Mouse (Mus musculus) liver, embryonic 12.5 days (tissue): Measurements from ENCODE around the gene Helq. TPM values are rescaled to one million over a fixed set of nuclear protein-coding genes. Genes with fewer than 3 reads are reported as not detected.

Experiments used
- ATAC-seq: fragments of 200-750 bp; cut with Nextera tagmentation; 2 replicates; pipeline ENCODE4 v1.8.0; 2017; ENCODE audit warnings: moderate number of reproducible peaks, mild to moderate bottlenecking, moderate library complexity
- H3K27ac ChIP-seq: fragments of 300-500 bp; sonication (generic); 2 replicates; pipeline ENCODE4 v1.5.1; 2016; ENCODE audit warnings: mild to moderate bottlenecking
- H3K27me3 ChIP-seq: fragments of 300-500 bp; sonication (generic); replicated peaks from 2 replicates; pipeline ENCODE4 v1.6.1; 2016; ENCODE audit warnings: mild to moderate bottlenecking, moderate library complexity
- H3K36me3 ChIP-seq: fragments of 300-500 bp; sonication (generic); 2 replicates; pipeline ENCODE4 v1.6.1; 2016; ENCODE audit warnings: mild to moderate bottlenecking, moderate library complexity
- H3K4me1 ChIP-seq: fragments of 300-500 bp; sonication (generic); 2 replicates; pipeline ENCODE4 v1.6.1; 2016
- H3K4me2 ChIP-seq: fragments of 300-500 bp; sonication (generic); 2 replicates; pipeline ENCODE4 v1.6.1; 2016; ENCODE audit warnings: mild to moderate bottlenecking, moderate library complexity
- H3K4me3 ChIP-seq: fragments of 300-500 bp; sonication (generic); 2 replicates; pipeline ENCODE4 v1.5.1; 2016; ENCODE audit warnings: mild to moderate bottlenecking, moderate library complexity
- H3K9ac ChIP-seq: fragments of 300-500 bp; sonication (generic); 2 replicates; pipeline ENCODE4 v1.6.1; 2016; ENCODE audit warnings: mild to moderate bottlenecking, moderate library complexity
- H3K9me3 ChIP-seq: fragments of 300-500 bp; sonication (generic); replicated peaks from 2 replicates; pipeline ENCODE4 v1.6.1; 2016; ENCODE audit warnings: mild to moderate bottlenecking, moderate library complexity
- WGBS: fragments of 180-500 bp; shearing (Covaris S2); methylation state at CpG from one replicate; pipeline ENCODE4 v1.1.7; 2016; ENCODE audit not compliant: insufficient replicate concordance; 5-methylcytosine and 5-hydroxymethylcytosine counted together
- polyA plus RNA-seq: library from polyadenylated mRNA; unstranded; fragments of >200 nt; fragmentation: Nextera tagmentation; extraction: Ambion mirVana; gene quantifications from 2 replicates; pipeline ENCODE4 v1.2.1, GENCODE M21; 2016

Helq gene
- polyA plus RNA-seq, result 22.2 and 23.4 TPM in 2 replicates

- Histone ChIP-seq H3K9ac (peak within 1 kb of the TSS; percentile 89), H3K27ac (peak within 1 kb of the TSS; percentile 75), H3K36me3 (peaks cover 58% of the 10 kb centered on the region), H3K4me2 (peak within 1 kb of the TSS; percentile 92), H3K27me3 (no peaks in the 10 kb centered on the region), H3K4me3 (peak within 1 kb of the TSS; percentile 95), H3K9me3 (no peaks in the 10 kb centered on the region), H3K4me1 (peaks cover 24% of the 10 kb centered on the region)
- ATAC-seq, result peak; percentile 97
- under 1% methylated on average over 66 of the region's 67 CpGs for WGBS
These were observed at the start of gene Helq, which contains the start of gene Mrps18c for GRCm38 (mm10) chr5:100798165-100798860. TSS of gene Helq (minus strand) at chr5:100798598. TSS of gene Mrps18c (plus strand) at chr5:100798627.

GRCm38 (mm10) chr5:100847143-100847542 lies 48.7 kb upstream of the Helq start:
- no peak overlapping the region for H3K4me3 ChIP-seq
- no peak overlapping the region for H3K9ac ChIP-seq

GRCm38 (mm10) chr5:100846599-100846920 lies 48.2 kb upstream of the Helq start:
- no peak overlapping the region for H3K27ac ChIP-seq
- H3K4me2 ChIP-seq, result peak overlapping the region; percentile 77
- 0 out of 2 replicates have a peak, but pooled peaks cover 13% of the 10 kb centered on the region for H3K4me1 ChIP-seq
- 0 out of 2 replicates have a peak, but pooled peaks cover 4% of the 10 kb centered on the region for H3K9me3 ChIP-seq
- WGBS, result under 1% methylated on average over 22 of the region's 22 CpGs
- H3K4me3 ChIP-seq, result peak overlapping the region; percentile 56
- peaks cover 62% of the 10 kb centered on the region for H3K27me3 ChIP-seq
- H3K9ac ChIP-seq, result peak overlapping the region; percentile 39; the same call in 1 of the 2 replicates
- H3K36me3 ChIP-seq, result no peaks in the 10 kb centered on the region
- peak; percentile 24; the same call in 1 of the 2 replicates for ATAC-seq

More at GRCm38 (mm10) chr5:100847143-100847542, 48.7 kb upstream of the Helq start:
- Histone ChIP-seq H3K4me1 (0 out of 2 replicates have a peak, but pooled peaks cover 13% of the 10 kb centered on the region), H3K27me3 (peaks cover 62% of the 10 kb centered on the region), H3K36me3 (no peaks in the 10 kb centered on the region), H3K9me3 (0 out of 2 replicates have a peak, but pooled peaks cover 4% of the 10 kb centered on the region), H3K27ac (no peak overlapping the region), H3K4me2 (peak overlapping the region; percentile 77; the same call in 1 of the 2 replicates)
- no peak for ATAC-seq
- 4% methylated on average over 2 of the region's 2 CpGs for WGBS

- peak overlapping the region; percentile 39; the same call in 1 of the 2 replicates for H3K9ac ChIP-seq
- peaks cover 62% of the 10 kb centered on the region for H3K27me3 ChIP-seq
- peak overlapping the region; percentile 77 for H3K4me2 ChIP-seq
- H3K9me3 ChIP-seq, result 0 out of 2 replicates have a peak, but pooled peaks cover 4% of the 10 kb centered on the region
- ATAC-seq, result peak; percentile 58
- no peak overlapping the region for H3K27ac ChIP-seq
- under 1% methylated on average over 52 of the region's 52 CpGs for WGBS
- 0 out of 2 replicates have a peak, but pooled peaks cover 13% of the 10 kb centered on the region for H3K4me1 ChIP-seq
- peak overlapping the region; percentile 56 for H3K4me3 ChIP-seq
- H3K36me3 ChIP-seq, result no peaks in the 10 kb centered on the region
These were observed 47.6 kb upstream of the Helq start for GRCm38 (mm10) chr5:100845848-100846598.

- 2% methylated on average over 16 of the region's 16 CpGs for WGBS
- H3K9ac ChIP-seq, result peak within 1 kb of the TSS; percentile 39; the same call in 1 of the 2 replicates
- H3K4me2 ChIP-seq, result peak within 1 kb of the TSS; percentile 77
- H3K27ac ChIP-seq, result no peak within 1 kb of the TSS
- ATAC-seq, result no peak
- 0 out of 2 replicates have a peak, but pooled peaks cover 4% of the 10 kb centered on the region for H3K9me3 ChIP-seq
- H3K4me3 ChIP-seq, result peak within 1 kb of the TSS; percentile 56
- peaks cover 62% of the 10 kb centered on the region for H3K27me3 ChIP-seq
- 0 out of 2 replicates have a peak, but pooled peaks cover 13% of the 10 kb centered on the region for H3K4me1 ChIP-seq
- no peaks in the 10 kb centered on the region for H3K36me3 ChIP-seq
These were observed 47.1 kb upstream of the Helq start, which contains the start of gene Gpat3 for GRCm38 (mm10) chr5:100845485-100845847. TSS of gene Gpat3 (plus strand) at chr5:100845713.

- ATAC-seq, result no peak
- H3K4me2 ChIP-seq, result no peak overlapping the region
- H3K9me3 ChIP-seq, result 0 out of 2 replicates have a peak, but pooled peaks cover 4% of the 10 kb centered on the region
- H3K36me3 ChIP-seq, result no peaks in the 10 kb centered on the region
- no peak overlapping the region for H3K27ac ChIP-seq
- H3K9ac ChIP-seq, result no peak overlapping the region
- H3K4me3 ChIP-seq, result no peak overlapping the region
- peaks cover 62% of the 10 kb centered on the region for H3K27me3 ChIP-seq
- 0 out of 2 replicates have a peak, but pooled peaks cover 13% of the 10 kb centered on the region for H3K4me1 ChIP-seq
- WGBS, result 46% methylated on average over 3 of the region's 3 CpGs
These were observed 46.1 kb upstream of the Helq start for GRCm38 (mm10) chr5:100844485-100844884.

- Histone ChIP-seq H3K27me3 (peaks cover 1% of the 10 kb centered on the region; the same call in 1 of the 2 replicates), H3K4me2 (no peak overlapping the region), H3K4me1 (no peaks in the 10 kb centered on the region), H3K4me3 (no peak overlapping the region), H3K9ac (no peak overlapping the region), H3K36me3 (no peaks in the 10 kb centered on the region), H3K9me3 (0 out of 2 replicates have a peak, but pooled peaks cover 4% of the 10 kb centered on the region), H3K27ac (no peak overlapping the region)
- 60% methylated on average over 7 of the region's 7 CpGs for whole genome bisulfite sequencing
- ATAC-seq, result no peak
These were observed 39.5 kb upstream of the Helq start for GRCm38 (mm10) chr5:100837907-100838306.

- H3K9me3 ChIP-seq, result no peaks in the 10 kb centered on the region
- H3K9ac ChIP-seq, result no peak overlapping the region
- H3K27ac ChIP-seq, result no peak overlapping the region
- no peaks in the 10 kb centered on the region for H3K27me3 ChIP-seq
- no peak for ATAC-seq
- H3K4me3 ChIP-seq, result no peak overlapping the region
- no peaks in the 10 kb centered on the region for H3K36me3 ChIP-seq
- 62% methylated on average over 9 of the region's 9 CpGs for WGBS
- no peaks in the 10 kb centered on the region for H3K4me1 ChIP-seq
- no peak overlapping the region for H3K4me2 ChIP-seq
These were observed 37.6 kb upstream of the Helq start for GRCm38 (mm10) chr5:100835862-100836538.

- H3K27me3 ChIP-seq, result no peaks in the 10 kb centered on the region
- no peak overlapping the region for H3K9ac ChIP-seq
- H3K4me3 ChIP-seq, result no peak overlapping the region
- 65% methylated on average over 2 of the region's 2 CpGs for WGBS
- no peaks in the 10 kb centered on the region for H3K4me1 ChIP-seq
- no peak for ATAC-seq
- H3K36me3 ChIP-seq, result no peaks in the 10 kb centered on the region
- no peak overlapping the region for H3K4me2 ChIP-seq
- H3K27ac ChIP-seq, result no peak overlapping the region
- H3K9me3 ChIP-seq, result no peaks in the 10 kb centered on the region
These were observed 35.4 kb upstream of the Helq start for GRCm38 (mm10) chr5:100833841-100834240.

- ATAC-seq, result no peak
- no peaks in the 10 kb centered on the region for H3K27me3 ChIP-seq
These were observed 34.3 kb upstream of the Helq start for GRCm38 (mm10) chr5:100832680-100833079.

GRCm38 (mm10) chr5:100828701-100829100 lies 30.3 kb upstream of the Helq start:
- no peak for ATAC-seq
- H3K4me1 ChIP-seq, result no peaks in the 10 kb centered on the region

More at GRCm38 (mm10) chr5:100832680-100833079, 34.3 kb upstream of the Helq start:
- Histone ChIP-seq H3K4me1 (no peaks in the 10 kb centered on the region), H3K9me3 (no peaks in the 10 kb centered on the region), H3K9ac (no peak overlapping the region), H3K27ac (no peak overlapping the region), H3K36me3 (no peaks in the 10 kb centered on the region), H3K4me3 (no peak overlapping the region), H3K4me2 (no peak overlapping the region)
- 67% methylated on average over 3 of the region's 3 CpGs for WGBS

More at GRCm38 (mm10) chr5:100828701-100829100, 30.3 kb upstream of the Helq start:
- no peak overlapping the region for H3K4me3 ChIP-seq
- H3K27me3 ChIP-seq, result no peaks in the 10 kb centered on the region; the same call in 1 of the 2 replicates
- no peaks in the 10 kb centered on the region for H3K9me3 ChIP-seq
- WGBS, result 71% methylated on average over 3 of the region's 3 CpGs
- H3K36me3 ChIP-seq, result no peaks in the 10 kb centered on the region
- no peak overlapping the region for H3K27ac ChIP-seq
- no peak overlapping the region for H3K9ac ChIP-seq
- H3K4me2 ChIP-seq, result no peak overlapping the region
